Mouse (Mus musculus): ENCODE results near the gene Olfr1101. TPM values are rescaled to one million over a fixed set of nuclear protein-coding genes. Genes with fewer than 3 reads are reported as not detected.

Olfr1101 gene
- polyA plus RNA-seq (2021; fragmentation: Nextera tagmentation), result not detected in 2 replicates
- long read RNA-seq, experiment 1, result 0 reads
- long read RNA-seq, experiment 2, result 0 reads

GRCm38 (mm10) chr2:86991121-86991520 lies at the start of gene Olfr1101:
Olfr1101 (minus strand) TSS chr2:86991221.

GRCm38 (mm10) chr2:87036431-87036830 lies 45.4 kb upstream of the Olfr1101 start, which contains the start of gene Olfr1105:
Olfr1105 (minus strand) TSS chr2:87036531.

GRCm38 (mm10) chr2:87026980-87027379 lies 36.0 kb upstream of the Olfr1101 start, which contains the start of gene Olfr1104:
Olfr1104 (minus strand) TSS chr2:87027080.

GRCm38 (mm10) chr2:86998098-86998497 lies 7.1 kb upstream of the Olfr1101 start, which contains the start of gene Olfr1102:
Olfr1102 (plus strand) TSS chr2:86998398.

GRCm38 (mm10) chr2:86979854-86980253 lies 11.2 kb downstream of the Olfr1101 start, which contains the start of gene Olfr1100:
Olfr1100 (minus strand) TSS chr2:86979954.

GRCm38 (mm10) chr2:86960593-86960992 lies 30.4 kb downstream of the Olfr1101 start, which contains the start of gene Olfr1099:
Olfr1099 (minus strand) TSS chr2:86960693.

Other genes with a start within 250 kb of the Olfr1101 start
- not detected in 2 replicates for gene Olfr1090, start 232.2 kb downstream of the Olfr1101 start, polyA plus RNA-seq (2021; fragmentation: Nextera tagmentation)
- not detected in 2 replicates for gene Olfr1093, start 208.7 kb downstream of the Olfr1101 start, polyA plus RNA-seq (2021; fragmentation: Nextera tagmentation)
- gene Olfr141, start 181.2 kb downstream of the Olfr1101 start, polyA plus RNA-seq (2021; fragmentation: Nextera tagmentation), result not detected in 2 replicates
- gene Olfr1094, start 166.6 kb downstream of the Olfr1101 start, polyA plus RNA-seq (2021; fragmentation: Nextera tagmentation), result not detected in 2 replicates
- not detected in 2 replicates for gene Olfr1095, start 139.5 kb downstream of the Olfr1101 start, polyA plus RNA-seq (2021; fragmentation: Nextera tagmentation)
- gene Gm13723, start 116.4 kb downstream of the Olfr1101 start, polyA plus RNA-seq (2021; fragmentation: Nextera tagmentation), result not detected in 2 replicates
- not detected in 2 replicates for gene Olfr1097, start 99.0 kb downstream of the Olfr1101 start, polyA plus RNA-seq (2021; fragmentation: Nextera tagmentation)
- gene Olfr1098, start 66.7 kb downstream of the Olfr1101 start, polyA plus RNA-seq (2021; fragmentation: Nextera tagmentation), result not detected in 2 replicates
- gene Olfr1099, start 30.5 kb downstream of the Olfr1101 start, polyA plus RNA-seq (2021; fragmentation: Nextera tagmentation), result not detected in 2 replicates
- not detected in 2 replicates for gene Olfr1100, start 11.3 kb downstream of the Olfr1101 start, polyA plus RNA-seq (2021; fragmentation: Nextera tagmentation)
- not detected in 2 replicates for gene Olfr1102, start 7.2 kb upstream of the Olfr1101 start, polyA plus RNA-seq (2021; fragmentation: Nextera tagmentation)
- gene Olfr1104, start 35.9 kb upstream of the Olfr1101 start, polyA plus RNA-seq (2021; fragmentation: Nextera tagmentation), result not detected in 2 replicates
- not detected in 2 replicates for gene Olfr1105, start 45.3 kb upstream of the Olfr1101 start, polyA plus RNA-seq (2021; fragmentation: Nextera tagmentation)
- gene Olfr1106, start 61.1 kb upstream of the Olfr1101 start, polyA plus RNA-seq (2021; fragmentation: Nextera tagmentation), result not detected in 2 replicates
- not detected in 2 replicates for gene Olfr1107, start 84.6 kb upstream of the Olfr1101 start, polyA plus RNA-seq (2021; fragmentation: Nextera tagmentation)
- not detected in 2 replicates for gene Olfr1109, start 104.8 kb upstream of the Olfr1101 start, polyA plus RNA-seq (2021; fragmentation: Nextera tagmentation)
- not detected in 2 replicates for gene Olfr259, start 123.3 kb upstream of the Olfr1101 start, polyA plus RNA-seq (2021; fragmentation: Nextera tagmentation)
- not detected in 2 replicates for gene Olfr1110, start 149.1 kb upstream of the Olfr1101 start, polyA plus RNA-seq (2021; fragmentation: Nextera tagmentation)
- not detected in 2 replicates for gene Olfr1111, start 161.4 kb upstream of the Olfr1101 start, polyA plus RNA-seq (2021; fragmentation: Nextera tagmentation)
- not detected in 2 replicates for gene Olfr1112, start 196.6 kb upstream of the Olfr1101 start, polyA plus RNA-seq (2021; fragmentation: Nextera tagmentation)
- gene Olfr1113, start 217.7 kb upstream of the Olfr1101 start, polyA plus RNA-seq (2021; fragmentation: Nextera tagmentation), result not detected in 2 replicates